Mouse (Mus musculus): ENCODE measurements around the gene Ptprm. TPM values are rescaled to one million over a fixed set of nuclear protein-coding genes. Genes with fewer than 3 reads are reported as not detected.

Gene Ptprm
- 17.1 and 22.6 TPM in 2 replicates for polyA plus RNA-seq (2015; fragmentation: Nextera tagmentation; extraction: Ambion mirVana)

GRCm38 (mm10) chr17:67354451-67355011 lies at the start of gene Ptprm:
Gene Ptprm (minus strand): TSS chr17:67354457.

Small RNA genes lying within 50 kb of the gene (microRNA-seq; reads per million reads assigned to microRNA genes)
- not detected for gene Mir5709

All from neural tube, postnatal 0 days (tissue).